Mouse (Mus musculus): ENCODE measurements around the gene Tnfrsf12a.

Tnfrsf12a gene

DNA sequence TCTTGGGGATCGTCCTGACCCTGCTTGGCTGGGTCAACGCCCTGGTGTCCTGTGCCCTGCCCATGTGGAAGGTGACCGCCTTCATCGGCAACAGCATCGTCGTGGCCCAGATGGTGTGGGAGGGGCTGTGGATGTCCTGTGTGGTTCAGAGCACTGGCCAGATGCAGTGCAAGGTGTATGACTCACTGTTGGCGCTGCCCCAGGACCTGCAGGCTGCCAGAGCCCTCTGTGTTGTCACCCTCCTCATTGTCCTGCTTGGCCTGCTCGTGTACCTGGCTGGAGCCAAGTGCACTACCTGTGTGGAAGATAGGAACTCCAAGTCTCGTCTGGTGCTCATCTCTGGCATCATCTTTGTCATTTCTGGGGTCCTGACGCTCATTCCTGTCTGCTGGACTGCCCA, 3.8 kb upstream of the Tnfrsf12a start:
- DNase-seq (ENCODE audit: inconsistent ontology term) = no peak

DNA sequence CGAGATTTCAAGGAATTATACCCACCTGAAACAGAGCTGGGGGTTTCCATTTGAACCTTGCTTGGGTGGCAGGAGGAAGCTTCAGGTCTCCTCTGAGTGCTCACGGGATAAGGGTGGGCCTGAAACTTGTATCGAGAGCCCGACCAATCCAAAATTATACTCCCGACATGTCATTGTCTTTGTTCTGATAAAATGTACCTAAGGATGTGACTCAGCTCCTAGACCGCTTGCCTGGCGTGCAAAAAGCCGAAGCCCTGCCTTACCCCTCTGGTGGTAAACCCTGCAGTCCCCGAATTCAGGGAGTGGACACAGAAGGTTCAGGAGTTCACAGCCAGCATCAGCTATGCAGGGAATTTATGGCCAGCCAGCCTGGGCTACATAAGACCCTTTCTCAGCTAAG, 3.1 kb upstream of the Tnfrsf12a start:
- no peak for DNase-seq (ENCODE audit: inconsistent ontology term)

DNA sequence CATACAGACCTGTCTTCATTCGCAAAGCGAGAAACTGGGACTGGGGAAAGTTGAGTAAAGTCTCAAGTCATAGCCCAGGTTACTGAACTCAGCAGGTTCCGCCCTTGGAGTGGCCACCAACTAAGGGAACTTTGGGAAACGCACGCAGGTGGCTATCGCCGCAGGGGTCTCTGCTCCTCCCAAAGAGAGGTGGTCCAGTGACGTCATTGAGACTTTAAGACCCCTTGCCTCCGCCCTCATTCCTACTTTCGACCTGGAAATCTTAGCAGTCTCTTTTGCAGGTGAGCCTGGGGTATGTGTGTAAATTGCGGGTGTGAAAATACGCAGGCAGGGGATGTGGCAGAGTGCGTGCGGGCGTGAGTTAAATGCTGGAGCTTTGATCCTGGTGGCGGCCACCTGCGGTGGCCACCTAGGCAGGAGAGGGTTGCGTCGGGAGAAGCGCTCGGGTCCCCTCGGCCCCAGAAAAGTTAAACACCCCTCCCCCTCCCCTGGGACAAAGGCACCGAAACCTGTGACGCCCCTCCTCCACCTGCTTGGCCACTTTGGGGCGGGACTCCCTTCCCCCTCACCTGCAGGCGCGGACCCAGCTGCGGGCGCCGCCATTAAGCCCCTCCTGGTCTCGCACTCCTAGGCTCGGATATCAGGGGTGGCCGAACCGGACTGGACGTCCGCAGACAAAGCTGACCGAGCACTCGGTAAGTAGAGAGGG, 2.0 kb upstream of the Tnfrsf12a start, which contains the start of gene Cldn6:
TSS of gene Cldn6 (plus strand) at position 123 of the 709 bp plus-strand sequence.
- no peak for DNase-seq (ENCODE audit: inconsistent ontology term)

DNA sequence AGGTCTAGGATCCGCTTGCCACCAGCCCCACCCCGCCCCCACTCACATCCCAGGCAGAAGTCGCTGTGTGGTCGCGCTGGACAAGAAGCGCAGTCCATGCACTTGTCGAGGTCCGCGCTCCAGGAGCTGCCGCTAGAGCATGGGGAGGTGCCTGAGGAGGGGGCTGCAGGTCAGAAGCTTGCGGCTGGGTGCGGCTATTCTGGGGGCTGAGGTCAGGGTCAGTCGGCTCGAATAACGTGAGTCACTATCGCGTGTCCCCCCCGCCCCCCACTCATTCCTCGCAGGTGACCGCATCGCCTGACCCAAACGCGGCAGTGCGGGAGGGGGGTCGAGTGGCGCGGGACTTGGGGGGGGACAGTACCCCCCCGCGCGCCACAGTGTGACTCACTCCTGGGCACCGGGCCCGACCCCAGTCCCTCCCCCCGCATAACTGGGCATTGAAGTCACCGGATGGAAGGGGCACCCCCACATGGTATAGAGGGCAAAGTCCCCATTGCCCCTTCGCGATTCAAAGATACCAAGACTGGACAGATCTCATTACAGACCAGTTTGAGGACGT, 716 bp downstream of the Tnfrsf12a start:
- DNase-seq (ENCODE audit: inconsistent ontology term) = peak; percentile 96

DNA sequence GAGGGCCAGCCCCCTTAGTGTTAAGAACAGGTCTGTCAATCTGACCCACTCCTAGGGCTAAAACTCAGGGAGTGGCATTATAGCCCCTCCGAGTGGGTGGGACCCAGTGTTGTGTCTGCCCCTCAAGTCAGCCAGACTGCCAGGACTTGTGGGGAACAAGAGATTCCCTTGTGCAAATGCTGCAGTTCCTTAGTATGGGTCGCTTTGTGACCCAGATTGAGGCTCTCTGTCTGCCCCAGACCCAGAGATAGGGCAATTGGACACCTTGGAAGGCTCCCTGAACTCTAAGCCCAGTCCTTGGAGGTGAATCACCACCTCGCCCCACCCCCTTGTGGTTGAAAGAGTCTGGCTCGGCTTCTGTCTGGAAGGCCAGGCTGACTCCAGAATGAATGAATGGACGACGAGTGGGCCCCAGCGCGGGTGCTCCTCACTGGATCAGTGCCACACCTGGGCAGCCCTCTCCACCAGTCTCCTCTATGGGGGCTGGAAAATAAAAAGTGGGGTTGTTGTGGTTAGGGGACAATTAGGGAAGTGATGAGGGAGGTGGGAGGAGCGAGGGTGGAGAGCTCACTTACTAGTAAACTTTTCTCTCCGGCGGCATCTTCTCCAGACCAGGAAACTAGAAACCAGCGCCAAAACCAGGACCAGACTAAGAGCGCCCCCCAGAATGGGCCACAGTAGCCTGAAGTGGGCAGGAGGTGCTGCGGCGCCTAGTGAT, 1.5 kb downstream of the Tnfrsf12a start:
- DNase-seq (ENCODE audit: inconsistent ontology term) = peak; percentile 98

DNA sequence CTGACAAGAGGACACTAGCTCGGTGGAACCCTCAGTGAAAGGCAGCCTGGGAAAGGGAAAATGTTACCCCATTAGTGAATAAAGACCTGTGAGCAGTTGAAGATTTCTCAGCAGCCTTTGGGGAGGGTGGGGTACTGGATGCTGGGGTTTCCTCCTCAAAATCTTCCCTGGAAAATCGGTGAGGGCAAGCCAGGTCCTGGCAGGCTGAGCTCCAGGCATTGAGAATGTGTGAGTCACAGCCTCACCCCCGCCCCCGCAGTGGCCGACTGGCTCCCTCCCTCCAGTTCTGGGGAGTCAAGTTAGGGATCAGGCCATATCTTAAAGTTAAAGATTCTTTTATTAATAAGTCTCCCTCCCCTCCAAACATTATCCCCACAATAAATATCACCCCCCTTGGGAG, 2.1 kb downstream of the Tnfrsf12a start:
- DNase-seq (ENCODE audit: inconsistent ontology term) = peak; percentile 97

DNA sequence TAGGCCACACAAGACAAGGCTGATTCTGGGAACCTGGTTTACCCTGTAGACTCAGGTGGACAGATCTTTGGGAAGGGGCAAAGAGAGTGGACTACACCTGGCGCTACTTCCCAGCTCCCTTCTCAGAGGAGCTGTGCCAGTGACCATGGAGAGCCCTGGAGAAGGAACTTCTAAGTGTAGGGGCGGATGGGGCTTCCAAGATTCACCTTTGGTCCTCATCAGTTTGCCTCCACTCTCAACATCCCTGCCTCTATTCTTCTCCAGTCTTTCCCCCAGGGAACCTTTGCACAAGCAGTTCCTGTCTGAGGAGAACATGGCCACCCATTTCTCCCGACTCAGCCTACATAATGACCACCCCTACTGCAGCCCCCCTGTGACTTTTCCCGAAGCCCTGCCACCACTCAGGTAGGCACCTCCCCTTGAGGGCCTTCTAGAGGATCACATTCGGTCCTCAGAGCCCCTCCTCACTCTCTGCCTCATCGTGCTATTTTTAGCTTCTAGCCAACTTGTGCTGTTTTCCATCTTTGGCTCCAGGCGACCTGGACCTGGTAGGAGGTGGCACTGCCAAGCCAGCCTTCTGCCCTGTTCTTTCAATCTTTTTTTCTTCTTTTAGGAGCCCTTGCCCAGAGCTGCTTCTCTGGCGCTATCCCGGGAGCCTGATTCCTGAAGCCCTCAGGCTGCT, 2.9 kb downstream of the Tnfrsf12a start:
- DNase-seq (ENCODE audit: inconsistent ontology term) = peak; percentile 56

DNA sequence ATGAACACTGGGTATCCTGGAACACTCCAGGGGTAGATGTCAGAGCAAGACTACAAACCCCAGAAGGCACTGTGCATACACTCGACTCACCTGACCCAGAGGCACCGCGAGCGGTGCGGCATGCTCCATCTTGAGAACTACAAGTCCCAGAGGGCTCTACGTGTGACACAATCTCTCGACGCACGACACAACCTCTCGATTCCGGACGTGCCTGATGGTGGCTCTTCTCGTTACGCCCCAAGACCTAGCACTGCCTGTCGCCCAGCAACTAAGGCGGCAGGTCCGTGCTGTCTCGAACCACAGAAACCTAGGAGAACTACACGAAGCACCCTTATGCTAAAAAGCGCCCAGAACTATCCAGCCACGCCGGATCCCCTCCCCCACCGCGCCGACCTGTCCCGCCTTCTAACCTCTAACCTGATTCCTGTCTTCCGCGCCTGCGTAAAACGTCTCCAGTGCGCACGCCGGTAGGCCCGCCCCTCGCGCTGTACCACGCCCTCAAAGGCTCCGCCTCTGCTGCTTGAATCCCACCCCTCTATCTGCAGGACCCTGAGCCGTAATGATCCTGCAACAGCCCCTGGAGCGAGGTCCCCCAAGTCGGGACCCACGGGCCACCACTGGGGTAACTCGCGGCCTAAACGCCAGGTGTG, 3.7 kb downstream of the Tnfrsf12a start, which contains the start of the genes Hcfc1r1 and Thoc6:
TSS of gene Hcfc1r1 (plus strand) at position 173 of the 650 bp plus-strand sequence.
TSS of gene Thoc6 (minus strand) at position 459 of the 650 bp plus-strand sequence.
- peak; percentile 93 for DNase-seq (ENCODE audit: inconsistent ontology term)

DNA sequence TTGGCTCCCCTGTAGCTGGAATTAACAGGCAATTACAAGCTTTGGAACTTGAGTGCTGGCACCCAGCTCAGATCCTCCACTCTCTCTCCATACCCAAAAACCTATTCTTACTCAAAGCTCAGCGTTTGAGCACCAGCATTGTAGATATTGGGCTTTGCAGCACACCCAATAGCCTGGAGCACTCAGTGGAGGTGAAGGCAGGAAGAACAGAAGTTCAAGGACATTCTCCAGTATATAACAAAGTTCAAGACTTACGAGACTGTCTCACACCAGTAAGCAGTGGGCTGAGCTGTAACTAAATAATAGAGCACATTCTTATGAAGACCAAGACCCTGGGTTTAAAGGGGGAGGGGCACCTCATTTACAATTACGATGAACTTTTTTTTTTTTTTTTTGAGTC, 4.5 kb downstream of the Tnfrsf12a start:
- no peak for DNase-seq (ENCODE audit: inconsistent ontology term)

DNA sequence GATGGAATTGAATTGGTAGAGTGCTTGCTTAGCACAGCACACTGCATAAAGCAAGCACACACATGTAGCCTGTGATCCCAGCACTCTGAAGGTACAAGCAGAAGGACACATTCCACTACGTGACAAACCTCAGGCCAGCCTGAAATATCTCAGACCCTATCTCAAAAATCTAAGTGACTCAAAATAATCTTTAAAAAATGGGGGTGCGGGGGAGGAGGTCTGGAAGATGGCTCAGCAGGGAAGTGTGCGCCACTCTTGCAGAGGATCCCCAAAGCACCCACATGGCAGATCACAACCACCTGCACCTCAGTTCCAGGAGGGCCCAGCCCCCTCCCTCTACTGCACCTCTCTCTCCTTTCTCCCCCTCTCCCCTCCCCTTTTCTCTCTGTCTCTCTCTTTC, 5.7 kb downstream of the Tnfrsf12a start:
- no peak for DNase-seq (ENCODE audit: inconsistent ontology term)

DNA sequence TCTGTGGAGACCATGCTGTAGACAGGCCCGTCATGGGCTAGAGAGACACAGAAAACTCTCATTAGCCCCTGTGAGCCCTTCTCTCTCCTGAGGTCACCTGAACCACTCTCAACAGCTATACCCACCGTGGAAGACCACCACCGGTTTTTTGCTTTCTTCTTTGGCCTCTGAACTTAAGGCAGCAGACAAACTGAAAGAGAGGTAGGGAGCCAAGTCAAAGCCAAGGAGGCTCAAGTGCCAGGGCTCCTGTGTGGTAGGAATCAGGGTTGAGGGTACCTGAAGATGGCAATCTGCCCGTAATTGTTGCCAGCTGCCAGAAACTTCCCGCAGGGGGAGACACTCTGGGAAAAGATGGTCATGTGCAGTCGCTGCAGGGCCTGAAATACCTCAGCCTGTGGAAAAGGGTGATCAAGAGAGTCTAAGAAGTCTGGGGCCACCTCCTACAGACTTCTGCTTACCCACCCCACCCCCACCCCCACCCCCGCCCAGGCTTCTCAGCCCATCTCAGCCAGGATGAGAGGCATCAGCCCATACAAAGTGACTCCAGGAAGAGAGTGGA, 6.7 kb downstream of the Tnfrsf12a start:
- DNase-seq (ENCODE audit: inconsistent ontology term) = no peak

DNA sequence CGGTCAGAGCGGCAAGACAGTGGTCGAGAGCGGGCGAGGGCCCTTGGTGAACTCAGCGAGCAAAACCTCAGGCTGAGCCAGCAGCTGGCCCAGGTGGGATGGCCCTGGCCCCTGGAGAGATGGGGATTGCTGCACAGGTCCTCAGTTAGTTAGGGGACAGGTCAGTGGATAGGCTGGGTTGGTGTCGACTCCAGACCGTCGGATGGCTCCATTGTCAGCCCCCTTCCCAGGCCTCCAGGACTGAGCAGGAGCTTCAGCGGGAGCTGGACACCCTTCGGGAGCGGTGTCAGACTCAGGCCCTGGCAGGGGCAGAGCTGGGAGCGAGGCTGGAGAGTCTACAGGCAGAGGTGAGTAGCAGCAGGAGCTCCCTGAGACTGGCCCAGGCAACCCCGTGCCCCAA, 11.8 kb downstream of the Tnfrsf12a start:
- DNase-seq (ENCODE audit: inconsistent ontology term) = no peak

DNA sequence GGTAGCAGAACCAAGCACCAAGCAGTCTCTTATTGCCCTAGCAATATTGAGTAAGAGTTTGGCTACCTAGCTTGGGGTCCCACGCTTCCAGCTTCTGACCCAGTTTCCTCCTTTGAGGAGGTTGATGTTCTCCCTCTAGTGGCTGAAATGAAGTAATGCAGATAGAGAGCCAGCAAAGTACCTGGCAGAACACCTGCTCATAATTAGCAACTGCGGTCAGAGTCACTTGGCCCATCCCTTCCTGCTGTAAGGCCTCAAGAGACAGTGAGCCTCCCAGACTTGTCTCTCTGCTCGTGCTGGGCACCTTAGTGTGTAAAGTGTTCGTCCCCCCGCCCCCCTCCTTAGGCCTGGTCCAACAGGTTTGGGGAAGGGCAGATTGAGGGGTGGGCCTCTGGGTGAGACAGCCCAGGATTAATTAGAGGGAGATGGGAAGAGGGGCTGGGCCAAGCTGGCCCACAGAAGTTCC, 12.7 kb downstream of the Tnfrsf12a start:
- DNase-seq (ENCODE audit: inconsistent ontology term) = peak; percentile 54

DNA sequence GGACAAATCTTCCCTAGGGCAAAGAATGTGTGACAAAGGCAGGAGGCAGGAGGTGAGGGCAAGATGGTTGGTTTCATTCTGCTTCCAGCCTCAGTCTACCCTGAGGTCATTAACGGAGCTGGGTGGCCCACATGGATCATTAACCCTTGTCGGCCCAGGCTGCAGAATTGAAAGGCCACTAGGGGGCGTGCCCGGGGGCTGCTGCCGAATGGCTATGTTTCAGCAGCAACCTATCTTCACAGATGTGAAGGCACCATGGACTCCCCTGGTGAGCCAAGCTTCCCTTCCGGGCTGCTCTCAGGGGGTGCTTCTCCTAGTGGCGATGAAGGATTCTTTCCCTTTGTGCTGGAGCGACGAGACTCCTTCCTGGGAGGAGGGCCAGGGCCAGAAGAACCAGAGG, 15.7 kb downstream of the Tnfrsf12a start:
- DNase-seq (ENCODE audit: inconsistent ontology term) = no peak

DNA sequence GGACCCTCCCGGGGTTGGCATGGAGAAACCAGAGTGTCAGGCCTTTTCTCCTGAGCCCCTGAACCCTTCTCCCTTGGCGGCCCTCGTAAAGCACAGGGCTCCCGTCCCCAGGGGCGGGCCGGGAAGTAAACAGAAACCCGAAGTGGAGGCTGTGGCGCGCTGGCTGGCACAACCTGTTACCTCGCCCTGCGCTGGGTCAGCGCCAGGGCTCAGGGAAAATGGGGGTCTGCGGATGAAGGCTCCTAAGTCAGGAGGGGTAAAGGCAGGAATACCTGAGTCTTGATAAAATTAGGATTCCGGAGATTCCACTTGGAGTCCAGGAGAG, 16.4 kb downstream of the Tnfrsf12a start:
- DNase-seq (ENCODE audit: inconsistent ontology term) = no peak

DNA sequence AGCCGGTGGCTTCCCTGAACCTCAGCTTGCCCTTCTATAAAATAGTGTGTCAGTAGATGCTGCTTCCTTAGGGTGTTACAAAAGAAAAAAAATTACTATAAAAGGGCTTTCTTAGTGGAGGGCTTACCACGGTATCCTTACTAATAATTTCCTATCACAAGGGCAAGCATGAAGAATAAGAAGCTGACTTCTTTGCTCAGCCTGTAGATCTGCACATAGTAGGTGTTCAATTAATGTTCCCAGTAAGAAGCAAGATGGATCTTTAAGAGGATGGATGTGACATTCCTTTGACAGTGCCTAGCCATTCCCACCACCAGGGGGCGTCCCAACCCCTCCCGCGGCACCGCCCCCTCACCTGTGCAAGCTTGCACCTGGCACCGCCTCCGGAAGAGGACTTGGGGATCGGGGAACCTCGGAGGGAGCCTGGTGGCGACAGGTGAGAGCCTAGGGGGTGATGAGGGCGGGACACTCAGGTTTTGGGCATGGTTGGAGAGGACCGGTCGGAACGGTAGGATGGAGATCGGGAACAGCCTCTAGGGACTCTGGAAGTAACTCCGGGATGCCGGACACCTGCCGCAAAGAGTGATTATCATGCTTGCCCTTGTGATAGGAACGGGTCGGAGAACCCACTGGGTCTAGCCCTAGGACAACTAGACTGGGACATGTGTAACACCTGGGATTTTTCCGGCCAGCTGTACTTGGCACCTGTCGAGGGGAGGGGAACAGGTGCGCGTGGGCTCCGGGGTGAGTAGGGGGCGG, 17.0 kb downstream of the Tnfrsf12a start, which contains the start of gene Bicdl2:
TSS of gene Bicdl2 (plus strand) at position 390 of the 759 bp plus-strand sequence.
- DNase-seq (ENCODE audit: inconsistent ontology term) = no peak

DNA sequence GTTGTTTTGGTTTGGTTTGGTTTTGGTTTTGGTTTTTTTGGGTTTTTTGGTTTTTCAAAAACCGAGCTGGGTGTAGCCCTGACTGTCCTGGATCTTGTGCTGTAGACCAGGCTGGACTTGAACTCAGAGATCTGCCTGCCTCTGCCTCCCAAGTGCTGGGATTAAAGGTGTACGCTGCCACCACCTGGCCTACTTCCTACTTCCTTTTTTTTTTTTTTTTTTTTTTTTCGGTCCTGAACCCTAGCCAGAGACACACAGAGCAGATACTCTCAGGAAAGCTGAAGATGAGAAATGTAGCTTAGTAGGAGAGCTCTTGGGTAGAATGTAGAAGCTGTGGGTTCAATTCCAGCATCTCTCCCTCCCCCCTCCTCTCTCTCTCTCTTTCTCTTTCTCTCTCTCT, 18.8 kb downstream of the Tnfrsf12a start:
- no peak for DNase-seq (ENCODE audit: inconsistent ontology term)

DNA sequence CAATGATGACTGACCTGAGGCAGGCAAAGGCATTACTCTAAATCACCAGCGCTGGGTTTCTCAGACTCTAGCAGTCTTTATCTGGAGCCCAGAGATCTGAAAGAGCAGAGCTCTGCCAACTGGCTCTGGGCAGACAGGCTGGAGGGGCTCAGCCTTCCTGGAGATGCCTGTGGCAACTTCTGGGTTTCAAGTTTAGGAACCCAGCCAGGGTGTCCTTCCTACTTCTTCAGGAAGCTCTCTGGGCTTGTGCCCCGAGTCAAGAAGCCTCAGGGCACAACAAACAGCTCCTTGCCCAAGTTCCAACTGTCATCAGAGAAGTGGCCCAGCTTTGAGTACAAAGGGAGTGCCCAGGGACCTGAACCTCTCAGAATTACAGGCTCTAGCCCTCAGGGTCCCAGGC, 22.9 kb downstream of the Tnfrsf12a start:
- DNase-seq (ENCODE audit: inconsistent ontology term) = no peak

DNA sequence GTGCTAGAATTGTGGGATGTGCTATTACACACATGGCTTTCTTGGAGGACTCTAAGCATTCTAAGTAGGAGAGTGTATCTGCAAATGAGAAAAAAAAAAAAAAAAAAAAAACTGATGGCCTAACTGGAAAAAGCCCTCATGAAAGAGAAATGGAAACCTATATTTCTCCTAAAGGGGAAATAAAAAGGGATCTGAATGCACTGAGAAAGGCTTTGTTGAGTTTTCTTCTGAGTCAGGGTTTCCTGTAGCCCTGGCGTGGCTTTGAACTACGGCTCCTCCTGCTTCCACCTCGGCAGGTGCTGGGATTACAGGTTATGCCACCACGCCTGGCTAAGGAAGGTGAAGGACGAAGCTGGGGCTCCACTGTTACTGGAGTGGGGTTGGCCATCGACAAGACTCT, 23.3 kb downstream of the Tnfrsf12a start:
- no peak for DNase-seq (ENCODE audit: inconsistent ontology term)

DNA sequence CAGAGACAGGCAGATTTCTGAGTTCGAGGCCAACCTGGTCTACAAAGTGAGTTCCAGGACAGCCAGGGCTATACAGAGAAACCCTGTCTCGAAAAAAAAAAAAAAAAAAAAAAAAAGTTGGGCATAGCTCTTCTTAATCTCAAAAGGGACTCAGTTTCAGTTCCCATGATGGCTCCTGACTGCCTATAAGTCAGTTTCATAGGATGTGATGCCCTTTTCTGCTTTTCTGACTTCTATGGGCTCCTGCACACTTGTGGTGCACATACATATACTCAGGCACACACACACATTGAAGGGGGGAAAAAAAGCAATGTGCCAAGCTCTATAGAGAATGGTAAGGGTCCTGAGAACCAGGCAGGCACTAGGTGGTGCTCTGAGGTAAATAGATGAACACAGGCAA, 23.9 kb downstream of the Tnfrsf12a start:
- no peak for DNase-seq (ENCODE audit: inconsistent ontology term)

DNA sequence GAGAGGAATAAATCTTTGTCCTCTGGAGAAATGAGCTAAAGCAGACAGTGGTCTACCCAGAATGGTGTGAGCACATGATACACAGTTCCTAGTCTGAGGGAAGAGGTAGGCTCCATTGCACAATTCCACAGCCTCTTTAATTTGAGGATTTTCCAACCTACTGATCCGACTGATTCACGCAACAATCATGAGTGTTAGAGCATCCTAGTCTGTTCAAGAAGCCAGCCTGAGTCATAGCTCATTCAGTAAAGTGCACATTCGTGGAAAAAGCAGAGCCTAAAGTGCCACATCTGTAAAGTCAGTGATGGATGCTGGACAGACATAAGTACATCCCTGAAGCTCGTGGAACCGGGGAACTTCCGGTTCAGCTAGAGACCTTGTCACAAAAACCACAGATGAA, 25.9 kb downstream of the Tnfrsf12a start:
- DNase-seq (ENCODE audit: inconsistent ontology term) = no peak

Measured in Muller cell, postnatal 12 days (primary cell).